Mouse (Mus musculus) heart, postnatal 14 days (tissue): ENCODE results near the gene Gng11. TPM values are rescaled to one million over a fixed set of nuclear protein-coding genes. Genes with fewer than 3 reads are reported as not detected.

Source experiments
- DNase-seq, 2 experiments: peaks; one replicate each; pipeline ENCODE4 v3.0.0; 2021 to 2022
- intact Hi-C: fragments of 180-260 bp; cut with DNase I; formaldehyde crosslinking; loops from one replicate; pipeline ENCODE4 v1.15.1; 2025
- total RNA-seq, 2 experiments: library from RNA; stranded (reverse); gene quantifications; 2 replicates each; pipeline ENCODE4 v1.2.3; 2021

The Gng11 gene
- total RNA-seq, 2 experiments from 2014 or later = 78.8 to 88.5 TPM

- DNase-seq = no peak
- intact Hi-C loops = no loop called here
Measured at GRCm38 (mm10) chr6:4054387-4054786, 50.7 kb downstream of the Gng11 start.

Other genes with a start within 250 kb of the Gng11 start
- not detected for gene Calcr, start 239.2 kb upstream of the Gng11 start, total RNA-seq
- gene Tfpi2, start 15.0 kb upstream of the Gng11 start, total RNA-seq = 1 to 10 TPM; 2.2 to 2.4 TPM
- gene Gngt1, start 10.1 kb upstream of the Gng11 start, total RNA-seq = not detected
- gene Bet1, start 83.1 kb downstream of the Gng11 start, total RNA-seq = 10 to 100 TPM; 21.3 to 24.2 TPM